Mouse (Mus musculus) monocyte, adult 59 days (primary cell): Measurements from ENCODE around the gene Lrrc8a. TPM values are rescaled to one million over a fixed set of nuclear protein-coding genes. Genes with fewer than 3 reads are reported as not detected.

ENCODE experiments used
- total RNA-seq, 2 experiments: library from RNA; stranded (reverse); gene quantifications; one replicate each; pipeline ENCODE4 v1.2.4; 2023

Lrrc8a gene
- 10 to 100 TPM; 29.2 to 34.5 TPM for total RNA-seq

DNA sequence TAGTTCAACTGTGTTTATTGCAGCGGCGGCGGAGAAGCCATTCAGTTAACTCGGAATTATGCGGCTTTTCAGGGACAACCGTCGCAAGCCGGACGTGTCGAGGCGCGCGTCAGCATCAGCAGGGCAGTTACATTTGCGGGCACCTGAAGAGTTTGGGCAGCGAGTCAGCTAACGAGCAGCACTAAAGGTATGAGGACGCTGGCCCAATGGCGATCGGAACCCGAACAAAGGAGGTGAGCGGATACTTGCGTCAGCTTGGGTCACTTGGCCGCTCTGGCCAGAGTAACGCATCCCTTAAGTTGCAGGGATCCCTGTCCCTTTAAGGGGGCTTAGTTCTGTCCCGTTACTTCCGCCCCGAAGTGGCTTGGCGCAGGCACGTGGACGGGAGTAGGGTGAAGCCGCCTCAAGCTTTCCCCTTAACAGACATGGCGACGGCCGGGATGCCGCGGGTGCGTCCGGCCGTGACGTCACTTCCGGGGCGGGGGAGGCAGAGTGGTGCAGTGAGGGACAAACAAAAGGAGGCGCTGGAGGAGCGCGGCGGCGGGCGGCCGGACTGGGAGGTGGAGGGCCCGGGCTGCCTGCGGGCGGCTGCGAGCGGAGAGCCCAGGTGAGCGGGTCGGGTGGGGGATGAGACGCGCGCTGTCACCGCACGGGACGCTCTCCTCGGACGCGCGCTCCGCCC, at the start of gene Lrrc8a:
TSS of gene Lrrc8a (plus strand) at position 517 of the 682 bp plus-strand sequence.

DNA sequence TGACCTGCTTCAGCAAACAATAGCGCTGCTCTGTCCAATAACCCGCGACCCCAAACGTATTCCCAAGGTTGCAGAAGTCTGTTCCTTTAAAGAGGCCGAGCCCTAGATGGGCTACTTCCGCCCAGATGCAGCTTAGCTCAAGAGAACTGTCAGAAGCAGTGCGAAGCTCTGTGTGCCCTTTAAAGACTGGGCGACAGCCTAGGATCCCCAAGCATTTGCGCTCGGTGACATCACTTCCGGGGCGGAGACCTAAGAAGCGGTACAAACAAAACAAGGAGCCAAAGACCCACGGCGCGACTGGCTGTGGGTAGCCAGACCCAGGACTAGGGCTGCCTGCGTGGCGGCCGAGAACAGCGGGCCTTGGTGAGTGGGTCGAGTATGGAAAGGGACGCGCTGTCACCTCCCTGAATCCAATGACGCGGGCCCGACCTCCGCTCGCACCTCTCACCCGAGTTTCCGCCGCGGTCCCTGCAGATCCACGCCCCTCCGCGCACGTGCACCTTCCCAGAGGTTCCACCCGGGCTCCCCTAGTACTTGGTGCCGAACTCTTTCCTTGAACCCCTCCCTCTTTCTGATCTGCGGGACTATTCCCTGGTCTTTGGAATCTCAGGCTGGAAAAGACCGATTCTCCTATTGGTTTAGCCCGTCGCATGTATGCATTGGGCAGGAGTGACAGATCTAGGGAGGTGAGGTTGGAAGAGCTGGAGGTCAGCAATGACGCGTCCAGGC, 31.7 kb upstream of the Lrrc8a start, which contains the start of gene Kyat1:
TSS of gene Kyat1 (minus strand) at position 219 of the 729 bp plus-strand sequence.

DNA sequence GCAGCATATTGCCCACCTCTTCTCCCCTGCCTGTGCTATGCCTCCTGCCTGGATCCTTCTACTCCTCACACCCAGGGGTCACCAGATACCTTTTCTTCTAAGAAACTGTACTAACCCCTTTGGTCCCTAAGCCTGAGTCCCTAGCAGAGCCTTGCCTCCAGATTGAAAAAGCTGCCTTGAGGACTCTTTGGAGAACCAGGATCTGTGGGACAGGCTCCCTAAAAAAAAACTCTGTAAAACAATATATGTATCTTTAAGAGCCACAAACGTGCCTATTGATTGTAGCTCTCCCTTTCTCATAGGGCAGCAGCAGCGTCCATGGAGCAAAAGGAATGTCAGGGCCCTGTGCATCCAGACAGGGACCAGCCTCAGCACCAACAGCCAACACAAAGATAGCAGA, 2.8 kb downstream of the Lrrc8a start, which contains the start of gene Gm28035:
TSS of gene Gm28035 (plus strand) at position 301 of the 400 bp plus-strand sequence.

DNA sequence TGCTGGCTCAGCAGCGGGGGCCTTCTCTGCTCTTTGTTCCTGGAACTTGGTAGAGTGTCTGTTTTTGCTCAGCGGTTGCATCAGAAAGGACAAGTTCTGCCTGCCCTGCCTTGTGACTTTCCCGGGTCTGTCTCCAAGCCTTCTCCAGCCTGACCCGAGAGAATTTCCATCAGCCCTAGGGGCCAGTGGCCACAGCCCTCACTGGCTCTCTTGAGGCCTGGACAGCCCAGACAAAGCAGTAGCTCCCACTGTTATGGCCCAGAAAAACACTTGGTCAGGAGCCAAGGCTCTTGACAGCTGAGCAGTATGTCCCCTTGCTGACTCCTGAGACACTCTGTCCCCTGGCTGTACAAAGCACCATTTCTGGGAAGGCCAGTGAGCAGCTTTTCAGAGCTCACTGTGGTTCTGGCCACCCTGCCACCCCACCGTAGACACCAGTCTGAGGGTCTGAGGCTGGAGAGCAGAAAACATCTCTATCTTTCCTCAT, 28.3 kb downstream of the Lrrc8a start, which contains the start of gene Phyhd1:
TSS of gene Phyhd1 (plus strand) at position 437 of the 487 bp plus-strand sequence.

DNA sequence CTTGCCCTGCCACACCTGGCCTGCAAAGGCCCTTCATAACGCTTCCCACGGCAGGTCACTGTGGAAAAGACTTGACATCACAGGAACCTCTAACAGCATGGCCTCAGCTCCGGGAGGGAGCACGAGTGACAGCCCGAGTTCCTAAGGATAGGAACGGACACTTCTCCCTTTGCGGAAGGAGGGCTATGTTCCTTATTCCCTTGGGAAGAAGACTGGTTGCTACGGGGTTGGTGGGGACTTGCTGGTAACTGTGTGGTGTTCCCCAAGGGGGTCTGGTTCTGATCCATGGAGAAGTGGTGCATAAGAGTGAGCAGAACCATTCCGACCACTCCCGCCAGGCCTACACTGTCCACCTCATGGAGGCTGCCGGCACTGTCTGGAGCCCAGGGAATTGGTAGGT, 43.2 kb downstream of the Lrrc8a start, which contains the start of gene Gm28038:
TSS of gene Gm28038 (plus strand) at position 301 of the 400 bp plus-strand sequence.

DNA sequence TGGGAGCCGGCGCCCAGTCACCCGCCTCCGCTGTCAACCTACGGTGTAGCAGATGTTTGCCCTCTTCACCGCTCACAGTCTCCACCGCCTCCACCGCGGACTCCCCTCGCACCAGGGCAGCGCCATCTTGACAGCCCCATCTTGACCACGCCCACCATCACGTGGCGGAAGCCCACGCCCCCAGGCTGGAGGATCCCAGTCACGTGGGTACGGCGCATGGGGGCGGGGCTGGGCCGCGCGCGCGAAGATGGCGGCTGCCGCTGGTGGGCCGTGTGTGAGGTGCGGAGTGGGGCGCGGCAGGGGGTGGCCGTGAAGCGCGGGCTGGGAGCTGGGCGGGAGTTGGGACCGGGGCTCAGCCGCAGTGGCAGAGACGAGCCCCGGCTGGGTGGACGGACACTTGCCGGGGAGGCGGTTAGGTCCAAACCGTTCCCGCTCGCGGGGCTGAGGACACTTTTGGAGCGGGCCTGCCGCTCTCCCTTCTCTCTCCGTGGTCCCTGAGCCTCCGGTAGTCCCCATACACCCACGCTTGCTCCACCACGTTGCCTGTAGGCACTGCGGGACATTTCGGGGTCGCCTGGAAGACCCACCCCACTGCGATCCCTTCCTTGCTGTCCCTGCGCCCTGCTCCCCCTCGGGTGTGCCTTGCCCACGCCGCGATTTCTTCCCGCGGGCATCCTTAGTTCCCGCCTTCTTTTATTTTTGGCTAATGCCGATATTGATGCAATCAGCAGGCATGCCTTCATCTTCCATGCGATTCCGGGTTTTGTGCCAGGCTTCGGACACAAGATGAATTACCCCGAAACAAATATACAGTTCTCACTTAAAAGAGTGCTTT, 48.9 kb downstream of the Lrrc8a start, which contains the start of the genes Dolk and Nup188:
TSS of gene Dolk (minus strand) at position 143 of the 835 bp plus-strand sequence.
TSS of gene Nup188 (plus strand) at position 206 of the 835 bp plus-strand sequence.

Other genes starting within 250 kb of the Lrrc8a start
- gene Wdr34, start 188.8 kb upstream of the Lrrc8a start, total RNA-seq: 1 to 10 TPM; 1.2 TPM
- 100 to 1,000 TPM; 133 to 160 TPM for gene Set, start 180.3 kb upstream of the Lrrc8a start, total RNA-seq
- 1 to 10 TPM; 4.6 to 5.4 TPM for gene Pkn3, start 160.0 kb upstream of the Lrrc8a start, total RNA-seq
- 10 to 100 TPM; 14.6 to 19.8 TPM for gene Zdhhc12, start 144.1 kb upstream of the Lrrc8a start, total RNA-seq
- gene Zer1, start 113.1 kb upstream of the Lrrc8a start, total RNA-seq: 10 to 100 TPM; 26.9 to 29.3 TPM
- gene Tbc1d13, start 104.0 kb upstream of the Lrrc8a start, total RNA-seq: 100 to 1,000 TPM in 1 of 2 experiments, 10 to 100 TPM in 1; 90.5 to 108 TPM
- 1 to 10 TPM; 9.0 to 9.4 TPM for gene Endog, start 66.2 kb upstream of the Lrrc8a start, total RNA-seq
- gene Spout1, start 59.3 kb upstream of the Lrrc8a start, total RNA-seq: 10 to 100 TPM; 10.2 to 11.5 TPM
- 1 to 10 TPM; 4.4 to 5.6 TPM for gene Kyat1, start 31.9 kb upstream of the Lrrc8a start, total RNA-seq
- gene Gm28035, start 2.9 kb downstream of the Lrrc8a start, total RNA-seq: 1 to 10 TPM; 1.3 to 4.0 TPM
- gene Phyhd1, start 28.5 kb downstream of the Lrrc8a start, total RNA-seq: 1 to 10 TPM; 6.1 to 7.2 TPM
- gene Gm28038, start 43.3 kb downstream of the Lrrc8a start, total RNA-seq: not detected
- gene Dolk, start 48.6 kb downstream of the Lrrc8a start, total RNA-seq: 10 to 100 TPM; 10.5 to 11.5 TPM
- gene Nup188, start 48.7 kb downstream of the Lrrc8a start, total RNA-seq: 10 to 100 TPM; 31.4 to 34.2 TPM
- 10 to 100 TPM; 30.8 to 37.2 TPM for gene Sh3glb2, start 121.6 kb downstream of the Lrrc8a start, total RNA-seq
- gene Miga2, start 126.5 kb downstream of the Lrrc8a start, total RNA-seq: 1 to 10 TPM; 6.8 to 9.9 TPM
- 10 to 100 TPM; 14.2 to 15.4 TPM for gene Dolpp1, start 154.5 kb downstream of the Lrrc8a start, total RNA-seq
- 10 to 100 TPM; 29.2 to 40.1 TPM for gene Crat, start 178.1 kb downstream of the Lrrc8a start, total RNA-seq
- gene Ptpa, start 178.3 kb downstream of the Lrrc8a start, total RNA-seq: 10 to 100 TPM; 92.7 to 98.9 TPM
- 1 to 10 TPM; 3.0 to 4.7 TPM for gene Ier5l, start 236.5 kb downstream of the Lrrc8a start, total RNA-seq